Mouse (Mus musculus): ENCODE measurements around the gene Ttc7b. TPM values are rescaled to one million over a fixed set of nuclear protein-coding genes. Genes with fewer than 3 reads are reported as not detected.

The Ttc7b gene
- total and polyA plus RNA-seq, 3 experiments, result 21.1 to 33.9 (median 26.8) TPM

DNA sequence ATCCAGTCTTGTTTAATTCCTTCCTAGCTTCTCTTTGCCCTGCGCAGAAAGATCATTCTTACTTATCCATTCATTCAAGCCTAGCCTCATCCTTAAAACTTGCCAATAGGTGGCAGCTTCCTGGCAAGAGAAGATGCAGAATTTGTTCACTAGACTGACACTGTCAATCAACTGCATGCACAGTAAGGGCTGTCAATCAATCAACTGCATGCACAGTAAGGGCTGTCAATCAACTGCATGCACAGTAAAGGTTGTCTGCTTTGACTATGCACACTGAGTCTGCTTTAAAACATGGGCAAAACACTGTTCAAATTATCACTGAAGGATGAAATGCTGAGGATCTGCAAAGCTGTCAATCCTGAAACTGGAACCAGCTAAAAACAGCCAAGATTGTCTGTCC is 37.6 kb downstream of the Ttc7b start:
- Histone ChIP-seq H3K36me3 (replicated peaks) (peaks cover 13% of the 10 kb centered on the region), H3K4me1 (ENCODE audit: insufficient read depth, low read depth, low read length) (peaks cover 2% of the 10 kb centered on the region; the same call in 1 of the 2 replicates), H3K4me3 (ENCODE audit: low read depth, low read length) (no peak overlapping the region), H3K9me3 (replicated peaks) (no peaks in the 10 kb centered on the region), H3K27me3 (ENCODE audit: insufficient read depth, low read length) (peaks cover 17% of the 10 kb centered on the region)
- DNase-seq (ENCODE audit: low spot score), result no peak
- TF ChIP-seq POLR2AphosphoS5 (IDR thresholded peaks at IDR 0.05; ENCODE audit: insufficient replicate concordance, low read depth, low read length), result no peak
- no peak for TF ChIP-seq TAL1 (conservative IDR thresholded peaks at IDR 0.05; ENCODE audit: low read depth, low read length)
- no peak for TF ChIP-seq GATA1 (IDR thresholded peaks at IDR 0.05; ENCODE audit: borderline replicate concordance, low read length)
- no peak for TF ChIP-seq CTCF (IDR thresholded peaks at IDR 0.05; ENCODE audit: low read depth, low read length)
- no peak for TF ChIP-seq GATA2 (IDR thresholded peaks at IDR 0.05; ENCODE audit: borderline replicate concordance, low read depth, low read length)
- ATAC-seq (ENCODE audit: extremely low read depth, insufficient number of reproducible peaks, low FRiP score, poor library complexity, severe bottlenecking), result no peak

DNA sequence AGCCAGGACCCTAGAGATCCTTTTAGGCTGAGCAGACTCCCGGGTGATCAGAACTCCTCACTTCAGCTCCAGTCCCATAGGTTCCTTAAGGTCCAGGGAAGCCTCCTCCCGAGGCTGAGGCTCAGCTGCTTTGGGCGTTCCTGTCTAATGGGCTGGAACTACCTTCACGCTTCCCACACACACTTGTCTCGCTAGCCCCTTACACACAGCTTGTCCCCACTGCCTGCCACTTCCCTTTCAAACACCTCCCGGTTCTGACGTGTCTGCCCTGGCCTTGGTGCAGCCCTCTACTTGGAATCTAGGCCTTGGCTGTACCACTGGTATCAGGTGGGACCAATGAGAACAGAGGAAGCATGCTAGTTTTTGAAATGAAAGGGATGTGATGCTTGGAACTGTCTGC is 38.4 kb downstream of the Ttc7b start:
- no peaks in the 10 kb centered on the region for H3K9me3 ChIP-seq (replicated peaks)
- no peak for ATAC-seq (ENCODE audit: extremely low read depth, insufficient number of reproducible peaks, low FRiP score, poor library complexity, severe bottlenecking)
- H3K27me3 ChIP-seq (ENCODE audit: insufficient read depth, low read length), result peaks cover 10% of the 10 kb centered on the region; the same call in 1 of the 2 replicates
- no peak overlapping the region for H3K4me3 ChIP-seq (ENCODE audit: low read depth, low read length)
- TF ChIP-seq GATA1 (IDR thresholded peaks at IDR 0.05; ENCODE audit: borderline replicate concordance, low read length), result no peak
- TF ChIP-seq TAL1 (conservative IDR thresholded peaks at IDR 0.05; ENCODE audit: low read depth, low read length), result no peak
- TF ChIP-seq POLR2AphosphoS5 (IDR thresholded peaks at IDR 0.05; ENCODE audit: insufficient replicate concordance, low read depth, low read length), result no peak
- TF ChIP-seq GATA2 (IDR thresholded peaks at IDR 0.05; ENCODE audit: borderline replicate concordance, low read depth, low read length), result no peak
- no peak for TF ChIP-seq CTCF (IDR thresholded peaks at IDR 0.05; ENCODE audit: low read depth, low read length)
- H3K4me1 ChIP-seq (ENCODE audit: insufficient read depth, low read depth, low read length), result peaks cover 2% of the 10 kb centered on the region; the same call in 1 of the 2 replicates
- peaks cover 13% of the 10 kb centered on the region for H3K36me3 ChIP-seq (replicated peaks)
- DNase-seq (ENCODE audit: low spot score), result no peak

DNA sequence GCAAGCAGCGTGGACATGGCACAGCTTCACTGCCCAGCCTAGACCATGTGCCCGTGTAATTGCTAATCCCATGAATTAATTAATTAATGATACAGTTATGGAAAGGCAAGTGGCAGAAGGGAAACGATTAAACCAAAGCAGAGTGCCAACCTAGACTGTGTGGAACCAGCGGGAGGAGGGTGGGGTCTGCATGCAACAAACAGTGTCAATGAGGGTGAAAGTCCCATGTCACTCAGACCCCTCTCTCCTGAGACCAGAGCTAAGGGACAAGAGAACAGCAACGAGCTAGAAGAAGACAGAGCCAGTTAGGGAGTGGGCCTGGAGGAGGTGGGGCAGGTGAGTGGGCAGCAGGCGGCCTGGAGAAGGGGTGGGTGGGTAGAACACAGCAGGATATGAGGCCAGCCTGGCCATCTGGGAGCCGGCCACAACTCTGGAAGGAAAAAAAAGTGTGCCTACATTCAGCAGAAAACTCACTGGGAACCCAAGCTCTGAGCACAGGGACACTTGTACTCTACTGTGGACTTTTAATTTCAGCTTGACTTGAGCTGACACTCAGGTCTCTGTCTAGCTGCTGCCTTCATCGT is 39.1 kb downstream of the Ttc7b start:
- no peak for ATAC-seq (ENCODE audit: extremely low read depth, insufficient number of reproducible peaks, low FRiP score, poor library complexity, severe bottlenecking)
- no peaks in the 10 kb centered on the region for H3K9me3 ChIP-seq (replicated peaks)

DNA sequence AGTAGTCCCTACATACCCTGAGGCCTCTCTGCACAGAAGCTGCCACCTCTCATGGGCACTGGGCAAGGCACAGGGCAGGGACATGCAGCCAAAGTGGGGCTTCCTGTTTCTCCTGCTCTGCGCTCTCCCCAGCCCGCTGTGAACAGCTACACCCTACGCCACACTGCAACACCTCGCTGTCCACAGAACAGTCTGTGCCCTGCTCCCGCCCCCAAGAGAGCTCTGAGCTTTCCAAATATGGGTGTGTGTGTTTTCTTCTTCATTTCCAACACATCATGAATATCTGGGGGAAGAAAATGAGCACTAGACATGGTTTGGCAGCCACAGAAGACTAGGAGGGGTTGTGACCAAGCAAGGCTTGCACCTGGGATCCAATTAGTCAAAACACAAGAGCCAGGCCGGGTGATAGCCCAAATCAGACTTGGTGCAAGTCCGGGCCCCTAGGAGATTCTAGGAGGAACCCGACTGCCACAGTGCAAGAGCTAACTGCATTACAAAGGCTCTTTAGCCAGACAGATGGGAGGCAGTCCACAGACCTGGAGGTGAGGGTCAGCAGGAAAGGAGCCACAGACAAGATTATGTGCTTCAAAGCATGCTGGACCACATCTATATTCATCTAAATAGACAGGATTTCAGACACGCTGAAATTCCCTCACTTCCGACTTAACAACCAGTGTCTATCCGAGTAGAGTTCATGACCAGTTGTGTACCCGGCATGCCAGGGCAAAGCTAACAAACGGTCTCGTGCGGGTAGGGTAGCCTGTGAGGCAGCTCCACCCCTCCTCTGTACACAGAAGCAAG is 39.8 kb downstream of the Ttc7b start:
- TF ChIP-seq GATA2 (IDR thresholded peaks at IDR 0.05; ENCODE audit: borderline replicate concordance, low read depth, low read length), result no peak
- TF ChIP-seq GATA1 (IDR thresholded peaks at IDR 0.05; ENCODE audit: borderline replicate concordance, low read length), result no peak
- TF ChIP-seq TAL1 (conservative IDR thresholded peaks at IDR 0.05; ENCODE audit: low read depth, low read length), result no peak
- DNase-seq (ENCODE audit: low spot score), result no peak
- 0 out of 2 replicates have a peak, but pooled peaks have one; percentile 9 for ATAC-seq (ENCODE audit: extremely low read depth, insufficient number of reproducible peaks, low FRiP score, poor library complexity, severe bottlenecking)
- Histone ChIP-seq H3K4me1 (ENCODE audit: insufficient read depth, low read depth, low read length) (peaks cover 2% of the 10 kb centered on the region; the same call in 1 of the 2 replicates), H3K4me3 (ENCODE audit: low read depth, low read length) (no peak overlapping the region), H3K9me3 (replicated peaks) (no peaks in the 10 kb centered on the region), H3K27me3 (ENCODE audit: insufficient read depth, low read length) (peaks cover 10% of the 10 kb centered on the region; the same call in 1 of the 2 replicates), H3K36me3 (replicated peaks) (peaks cover 13% of the 10 kb centered on the region)

More for the DNA sequence above, 39.1 kb downstream of the Ttc7b start:
- H3K4me1 ChIP-seq (ENCODE audit: insufficient read depth, low read depth, low read length), result peaks cover 2% of the 10 kb centered on the region; the same call in 1 of the 2 replicates
- H3K36me3 ChIP-seq (replicated peaks), result peaks cover 13% of the 10 kb centered on the region
- TF ChIP-seq GATA1 (IDR thresholded peaks at IDR 0.05; ENCODE audit: borderline replicate concordance, low read length) (no peak), POLR2AphosphoS5 (IDR thresholded peaks at IDR 0.05; ENCODE audit: insufficient replicate concordance, low read depth, low read length) (no peak), CTCF (IDR thresholded peaks at IDR 0.05; ENCODE audit: low read depth, low read length) (no peak), TAL1 (conservative IDR thresholded peaks at IDR 0.05; ENCODE audit: low read depth, low read length) (no peak), GATA2 (IDR thresholded peaks at IDR 0.05; ENCODE audit: borderline replicate concordance, low read depth, low read length) (no peak)
- peaks cover 10% of the 10 kb centered on the region; the same call in 1 of the 2 replicates for H3K27me3 ChIP-seq (ENCODE audit: insufficient read depth, low read length)
- no peak for DNase-seq (ENCODE audit: low spot score)
- no peak overlapping the region for H3K4me3 ChIP-seq (ENCODE audit: low read depth, low read length)

DNA sequence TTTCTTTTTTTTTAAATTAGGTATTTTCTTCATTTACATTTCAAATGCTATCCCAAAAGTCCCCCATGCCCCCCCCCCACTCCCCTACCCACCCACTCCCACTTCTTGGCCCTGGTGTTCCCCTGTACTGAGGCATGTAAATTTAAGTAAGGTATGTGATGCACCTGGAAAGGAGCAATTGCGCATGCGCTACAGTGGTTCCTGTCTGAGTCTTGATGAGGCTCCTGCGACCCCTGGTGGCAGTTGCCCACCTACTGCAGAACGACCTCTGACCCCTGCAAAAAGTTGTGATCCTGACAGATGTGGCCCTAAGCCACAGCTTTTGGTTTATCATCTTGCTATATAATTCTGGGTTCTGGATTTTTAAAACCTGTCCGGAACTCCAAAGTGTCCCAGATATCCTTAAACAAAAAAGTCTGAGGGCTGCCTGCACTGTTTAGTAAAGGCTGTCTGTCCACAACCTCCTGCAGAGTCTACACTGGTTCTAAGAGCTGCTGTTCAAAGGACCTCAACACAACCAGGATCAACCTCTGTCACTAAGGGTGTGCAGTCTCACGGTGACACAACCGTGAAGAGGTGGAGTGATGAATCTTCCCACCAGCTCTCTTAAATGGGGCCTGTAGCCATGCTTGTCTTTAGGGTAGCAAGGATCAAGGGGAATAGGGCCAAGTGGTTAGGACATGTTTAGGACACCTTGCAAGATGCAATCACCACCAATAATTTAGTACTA is 40.6 kb downstream of the Ttc7b start:
- peaks cover 13% of the 10 kb centered on the region for H3K36me3 ChIP-seq (replicated peaks)
- DNase-seq (ENCODE audit: low spot score) (peak; percentile 65), ATAC-seq (ENCODE audit: extremely low read depth, insufficient number of reproducible peaks, low FRiP score, poor library complexity, severe bottlenecking) (peak; percentile 69)
- no peaks in the 10 kb centered on the region for H3K9me3 ChIP-seq (replicated peaks)
- peaks cover 2% of the 10 kb centered on the region; the same call in 1 of the 2 replicates for H3K4me1 ChIP-seq (ENCODE audit: insufficient read depth, low read depth, low read length)
- TF ChIP-seq TAL1 (conservative IDR thresholded peaks at IDR 0.05; ENCODE audit: low read depth, low read length) (no peak), GATA1 (IDR thresholded peaks at IDR 0.05; ENCODE audit: borderline replicate concordance, low read length) (no peak), GATA2 (IDR thresholded peaks at IDR 0.05; ENCODE audit: borderline replicate concordance, low read depth, low read length) (no peak), CTCF (IDR thresholded peaks at IDR 0.05; ENCODE audit: low read depth, low read length) (peak; percentile 75)
- peaks cover 10% of the 10 kb centered on the region for H3K27me3 ChIP-seq (ENCODE audit: insufficient read depth, low read length)
- no peak overlapping the region for H3K4me3 ChIP-seq (ENCODE audit: low read depth, low read length)
